Mouse (Mus musculus) R1 (cell line): Measurements from ENCODE around the gene Tmigd1.

ENCODE experiments used
- DNase-seq: peaks from one replicate; pipeline ENCODE4 v3.0.0-alpha.2; 2018; ENCODE audit warnings: low read depth, low spot score

Tmigd1 gene

DNA sequence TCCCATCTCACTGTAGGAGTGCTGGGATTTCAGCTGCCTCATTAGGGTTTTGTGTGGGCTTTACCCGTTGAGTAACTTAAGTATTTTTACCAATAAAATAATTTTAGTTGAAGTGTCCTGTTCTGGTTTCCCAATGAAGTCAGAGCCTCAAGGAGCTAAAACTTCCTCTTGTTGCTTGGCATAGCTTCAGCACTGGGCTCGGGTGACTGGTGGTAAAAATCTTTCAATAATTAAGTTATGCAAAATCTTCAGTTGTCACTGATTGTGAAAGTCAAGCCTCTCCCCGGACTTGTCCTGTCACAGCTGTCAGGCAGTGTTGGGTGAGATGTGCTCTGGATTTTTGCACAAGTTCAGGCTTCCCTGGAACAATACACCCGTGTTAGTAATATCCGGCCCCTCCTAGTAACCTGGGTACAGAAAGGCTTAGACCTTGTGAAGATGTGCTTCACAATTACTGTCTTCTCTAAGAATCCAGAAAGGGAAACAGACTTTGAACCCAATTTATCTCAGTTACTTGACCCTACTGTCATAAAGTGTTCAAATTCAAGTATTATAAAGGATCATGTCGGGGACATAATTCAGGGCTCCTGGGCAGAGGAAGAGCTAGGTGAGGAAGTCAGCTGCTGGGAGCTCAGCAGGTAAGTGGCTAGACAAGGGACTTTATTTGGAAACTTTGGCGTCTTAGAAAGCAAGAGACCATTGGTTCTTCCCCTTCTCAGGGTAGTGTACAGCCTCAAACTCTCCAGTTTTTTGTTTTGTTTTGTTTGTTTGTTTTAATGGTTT is at the start of gene Tmigd1:
Gene Tmigd1, plus strand, starts transcription at position 581 of the 783 bp plus-strand sequence.
- no peak for DNase-seq

DNA sequence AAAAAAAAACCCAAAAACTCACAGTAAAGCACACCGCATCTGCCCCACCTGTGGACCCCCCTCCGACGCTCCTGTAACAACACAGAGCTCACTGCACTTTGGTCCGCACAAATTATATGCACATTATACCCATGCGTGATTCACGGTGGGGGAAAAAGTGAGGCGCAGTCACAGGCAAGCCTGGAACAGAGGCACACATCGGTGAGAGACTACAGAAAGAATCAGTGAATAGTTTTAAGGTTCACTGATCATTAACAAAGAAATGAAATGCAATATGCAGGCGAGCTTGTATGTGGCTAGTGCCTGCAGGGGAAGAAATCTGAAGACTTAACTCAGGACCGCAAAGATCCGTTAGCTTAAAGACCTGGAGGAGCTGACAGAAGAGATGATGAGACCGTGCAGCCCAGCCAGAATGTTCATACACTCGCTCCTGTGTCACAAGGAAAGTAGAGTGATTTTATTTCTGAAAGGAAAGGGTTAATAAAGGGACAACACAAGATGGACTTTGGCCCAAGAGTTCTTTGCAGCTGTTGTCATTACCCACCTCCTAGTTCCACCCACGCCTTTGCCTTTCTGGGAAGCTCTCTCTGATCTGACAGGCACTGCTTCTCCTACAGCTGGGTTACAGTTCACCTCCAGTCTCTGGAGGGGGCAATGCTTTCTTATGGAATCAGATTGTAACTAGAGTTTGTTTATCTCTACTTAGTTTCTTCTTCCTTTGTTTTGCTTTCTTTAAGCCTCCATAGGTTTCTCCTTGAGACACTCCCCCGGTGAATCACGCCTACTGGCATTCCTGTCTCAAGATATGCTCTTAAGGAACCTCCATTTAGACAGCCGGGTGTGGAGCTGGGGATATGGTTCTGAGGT is 47.3 kb upstream of the Tmigd1 start:
- DNase-seq, result peak; percentile 72

DNA sequence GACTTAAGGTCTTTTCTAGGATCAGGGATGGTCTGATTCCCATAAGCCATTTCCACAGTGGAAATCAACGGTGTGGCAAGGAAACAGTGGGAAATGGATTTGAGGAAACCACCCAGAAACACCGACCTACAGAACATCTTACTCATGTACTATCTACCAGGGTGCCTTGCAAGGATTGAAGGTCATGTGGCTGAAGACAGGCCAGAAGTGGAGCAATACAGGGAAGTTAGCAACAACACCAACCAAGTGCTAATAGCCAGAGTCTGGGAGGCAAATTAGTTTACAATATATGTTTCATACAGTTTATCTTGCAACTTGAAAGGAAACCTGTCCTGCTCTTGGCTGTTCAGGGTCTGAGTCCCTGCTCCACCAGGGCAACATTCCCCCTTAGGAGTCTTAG is 45.4 kb upstream of the Tmigd1 start:
- DNase-seq, result no peak

DNA sequence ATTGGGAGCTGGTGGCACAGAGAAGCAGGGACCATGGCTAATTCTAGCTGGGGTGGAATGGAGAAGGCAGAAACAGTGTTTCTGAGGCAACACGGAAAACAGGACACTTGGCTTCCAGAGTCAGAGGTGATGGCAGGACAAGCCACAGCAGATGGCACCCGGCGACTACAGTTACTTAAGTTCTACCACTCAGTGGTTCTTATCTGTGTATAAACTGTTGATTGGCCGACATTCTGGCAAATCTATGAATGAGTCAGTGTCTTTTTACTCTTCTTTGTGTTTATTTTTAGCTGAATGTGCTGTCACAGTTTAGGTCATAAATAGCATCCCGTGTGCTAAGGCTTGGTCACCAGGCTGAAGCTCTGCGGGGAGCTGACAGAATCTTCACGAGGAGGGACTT is 44.8 kb upstream of the Tmigd1 start:
- DNase-seq, result no peak

DNA sequence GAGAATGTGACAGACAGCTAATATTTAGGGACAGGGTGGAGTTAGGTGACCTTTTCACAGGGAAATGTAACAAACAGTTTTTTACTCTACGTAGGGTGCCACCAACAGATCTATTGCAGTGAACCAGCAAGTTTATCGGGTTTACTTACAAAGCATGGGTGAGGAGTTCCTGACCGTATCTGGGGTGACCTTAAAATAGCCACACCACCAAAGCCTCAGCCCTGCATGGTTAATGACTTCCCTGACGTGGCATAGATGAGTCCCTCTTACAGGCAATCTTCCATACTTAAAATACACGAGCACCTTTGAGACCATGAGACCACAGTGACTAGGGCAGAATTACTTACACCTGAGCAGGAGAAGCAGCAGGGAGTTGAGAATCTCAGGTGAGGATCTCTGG is 43.2 kb upstream of the Tmigd1 start:
- DNase-seq, result no peak

DNA sequence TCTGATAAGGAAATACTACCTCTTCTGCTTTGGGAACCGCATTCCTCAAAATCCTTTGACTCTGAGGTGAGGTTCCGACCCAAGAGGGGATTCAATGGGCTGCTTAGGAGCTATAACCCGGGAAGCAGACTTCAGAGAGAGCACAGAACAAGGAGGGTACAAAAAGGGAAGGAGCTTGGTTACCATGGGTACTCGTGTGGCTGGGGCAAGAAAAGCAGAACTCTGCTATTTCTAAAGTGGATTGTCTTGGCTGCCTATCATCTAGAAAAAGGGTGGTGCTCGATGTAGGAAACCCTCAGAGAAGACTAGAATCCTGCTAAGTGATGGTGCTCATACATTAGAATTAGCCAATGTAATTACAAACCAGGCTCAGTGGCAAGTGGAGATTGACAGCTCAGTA is 42.7 kb upstream of the Tmigd1 start:
- no peak for DNase-seq

DNA sequence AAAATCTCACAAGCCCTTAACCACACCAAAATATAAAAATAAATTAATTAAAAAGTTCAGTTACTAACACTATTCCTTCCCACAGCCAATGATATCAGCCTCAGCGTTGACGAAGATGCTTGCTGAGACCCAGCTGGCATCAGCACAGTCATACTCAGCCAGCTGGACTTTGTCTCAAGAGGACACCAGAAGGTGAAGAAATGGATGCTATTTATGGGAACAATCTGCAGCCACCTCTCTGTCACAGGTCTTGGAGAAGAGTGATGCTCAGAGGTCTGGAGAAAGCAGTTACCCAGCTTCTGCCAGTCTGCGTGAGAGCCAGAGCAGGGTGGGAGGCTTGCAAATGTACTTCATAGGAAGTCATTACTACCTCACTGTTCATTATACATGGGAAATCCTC is 40.8 kb upstream of the Tmigd1 start:
- no peak for DNase-seq

DNA sequence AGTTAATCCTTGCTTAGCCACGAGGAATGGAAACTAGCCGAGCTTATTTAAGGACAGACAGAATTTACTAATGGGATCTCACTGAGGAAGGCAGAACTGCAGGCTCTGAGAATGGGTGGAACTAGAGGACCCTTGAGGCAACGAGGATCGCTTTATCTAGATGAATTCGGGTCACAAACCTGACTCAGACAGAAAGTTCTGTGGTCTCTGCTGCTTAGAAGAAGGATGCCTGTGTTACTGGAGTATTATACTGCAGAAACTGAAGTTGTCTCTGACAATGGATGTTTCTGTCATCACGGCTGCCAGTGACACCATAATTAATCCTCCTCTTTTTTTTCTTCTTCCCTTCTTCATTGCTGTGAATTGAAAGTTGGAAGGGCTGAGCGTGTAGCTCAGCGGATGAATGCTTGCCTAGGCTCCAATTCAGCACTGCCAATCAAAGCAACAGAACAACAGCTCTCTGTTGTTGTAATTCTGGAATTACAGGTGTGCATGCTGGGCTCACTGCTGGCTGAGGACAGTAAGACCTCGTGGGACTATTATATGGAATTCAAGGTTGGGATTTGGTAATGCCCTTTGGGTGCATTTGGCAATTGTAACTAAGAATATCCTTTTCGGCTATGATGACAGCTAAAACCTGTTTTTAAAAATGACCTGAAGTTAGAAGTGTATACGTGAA is 29.3 kb upstream of the Tmigd1 start:
- DNase-seq, result no peak

DNA sequence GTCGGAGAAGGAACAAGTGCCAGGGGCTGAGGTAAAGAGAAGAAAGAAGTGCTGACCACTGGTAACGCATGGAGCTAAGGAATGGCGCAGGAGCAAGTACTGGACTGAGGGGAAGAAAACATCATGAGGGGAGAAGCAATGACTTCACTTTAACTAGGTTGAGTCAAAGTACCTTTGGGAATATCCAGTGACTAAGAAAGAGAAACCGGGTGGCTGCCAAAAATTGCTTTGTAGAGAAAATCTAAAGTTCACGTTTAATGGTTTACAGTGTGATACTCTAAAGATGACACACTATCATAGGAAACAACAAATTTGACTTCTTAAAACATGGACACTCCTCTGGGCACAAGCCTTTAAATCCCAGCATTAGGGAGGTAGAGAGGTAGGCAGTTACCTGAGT is 28.1 kb upstream of the Tmigd1 start:
- DNase-seq, result no peak

DNA sequence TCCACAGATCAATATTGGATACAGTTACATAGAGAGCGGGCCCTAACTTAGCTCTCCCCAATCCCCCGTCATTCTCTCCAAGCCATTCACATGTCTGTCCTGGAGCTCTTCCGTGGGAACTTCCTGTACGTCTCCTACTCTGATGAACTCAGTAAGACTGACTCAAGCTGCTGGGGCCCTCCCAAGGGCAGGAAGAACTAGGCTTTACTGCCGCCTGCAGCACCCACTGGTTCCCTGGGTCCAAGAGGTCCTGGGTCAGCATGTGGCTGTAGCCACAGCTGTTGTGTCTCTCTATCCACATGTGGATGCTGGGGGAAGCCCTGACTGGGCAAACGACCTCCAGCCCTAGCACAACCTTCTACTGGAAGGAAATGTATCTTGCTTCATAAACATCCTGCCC is 27.2 kb upstream of the Tmigd1 start:
- DNase-seq, result no peak

DNA sequence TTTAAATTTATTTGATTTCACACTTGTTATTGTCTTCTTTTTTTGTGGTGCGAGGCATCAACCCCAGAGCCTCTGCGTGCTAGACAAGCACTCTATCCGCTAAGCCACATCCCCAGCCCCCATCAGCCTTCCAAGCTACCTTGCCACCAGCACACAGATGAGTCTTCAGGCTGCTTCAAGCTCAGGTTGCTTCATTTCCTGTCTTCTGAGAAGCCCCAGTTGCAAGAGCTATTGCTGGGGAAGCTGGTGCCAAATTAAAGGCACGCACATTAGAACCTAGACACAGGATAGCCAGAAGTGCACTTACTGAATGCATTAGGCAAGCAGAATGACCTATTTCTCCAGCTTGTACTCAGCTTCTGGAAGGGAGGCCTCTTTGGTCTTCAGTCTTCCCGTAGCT is 22.1 kb upstream of the Tmigd1 start:
- DNase-seq, result no peak

DNA sequence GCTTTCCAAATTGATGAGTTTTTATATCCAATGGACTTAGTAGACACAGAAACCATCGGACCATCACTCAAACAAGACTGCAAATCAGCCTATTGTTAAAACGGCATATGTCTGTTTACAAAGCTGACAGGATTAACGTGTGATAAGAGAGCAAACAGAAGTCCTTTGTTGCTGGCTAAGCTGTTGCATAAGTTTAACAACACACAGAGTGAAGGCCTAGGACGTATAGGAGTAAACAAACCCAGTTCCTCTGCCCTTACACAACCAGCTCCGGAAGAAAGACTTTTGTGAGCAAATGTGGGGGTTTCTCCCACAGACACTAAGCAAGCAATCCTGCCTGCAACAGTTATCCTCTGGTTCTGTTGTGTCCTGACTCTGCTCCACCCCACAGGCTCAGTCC is 17.5 kb upstream of the Tmigd1 start:
- DNase-seq, result peak; percentile 13

DNA sequence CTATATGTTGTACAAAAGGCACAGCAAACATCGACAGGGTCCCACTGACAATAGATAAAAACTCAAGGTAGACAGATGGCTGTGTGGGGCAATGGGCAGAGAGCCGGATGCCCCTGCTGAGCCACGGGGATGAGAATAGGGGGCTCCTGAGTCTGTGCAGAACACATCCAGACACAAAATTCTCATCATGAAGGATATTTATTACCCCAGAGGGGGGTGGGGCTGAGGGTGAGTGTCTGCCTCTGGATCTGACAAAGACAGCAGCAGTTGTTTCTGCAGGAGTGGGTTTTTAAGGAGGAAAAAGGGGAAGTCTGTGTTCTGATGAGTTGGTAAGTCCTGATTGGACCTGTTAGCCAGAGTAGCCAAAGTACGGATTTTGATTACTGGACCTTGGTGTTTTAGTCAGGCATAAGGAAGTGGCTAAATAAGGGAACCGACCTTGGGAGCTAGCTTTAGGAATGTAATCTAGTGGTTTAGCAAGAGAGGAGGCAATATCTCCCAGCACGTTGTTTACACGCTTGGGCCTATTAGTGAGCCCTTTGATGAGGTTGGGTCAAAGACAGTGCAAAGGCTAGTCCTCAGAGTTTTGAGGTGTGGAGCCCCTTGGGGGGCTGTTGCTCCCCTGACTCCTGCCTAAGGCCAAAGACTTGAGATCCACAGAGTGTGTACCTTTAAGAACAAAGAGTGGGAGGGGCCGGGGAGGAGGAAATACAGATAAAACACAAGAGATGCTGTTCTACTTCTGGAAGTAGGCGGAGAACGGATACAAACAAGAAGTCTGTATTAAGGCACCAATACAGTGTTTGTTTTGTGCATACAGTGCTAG is 12.4 kb upstream of the Tmigd1 start:
- no peak for DNase-seq

DNA sequence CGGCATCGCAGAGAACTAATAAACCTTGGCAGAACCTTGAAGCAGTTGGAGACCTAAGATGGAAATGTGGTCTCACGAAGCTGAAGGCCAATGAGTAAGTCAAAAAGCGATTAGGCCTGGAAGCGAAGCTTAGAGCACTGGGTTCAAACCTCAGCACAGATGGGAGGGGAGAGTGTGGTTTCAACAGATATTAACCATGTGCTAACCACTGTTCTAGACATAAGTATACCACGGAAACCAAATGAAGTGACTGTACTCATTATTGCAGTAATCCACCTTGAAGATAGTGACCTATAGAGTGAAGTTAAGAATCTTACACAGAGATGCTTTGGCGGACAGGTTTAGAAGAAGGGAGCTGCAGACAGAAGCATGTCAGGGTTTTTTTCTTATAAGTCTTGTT is 10.8 kb upstream of the Tmigd1 start:
- no peak for DNase-seq

DNA sequence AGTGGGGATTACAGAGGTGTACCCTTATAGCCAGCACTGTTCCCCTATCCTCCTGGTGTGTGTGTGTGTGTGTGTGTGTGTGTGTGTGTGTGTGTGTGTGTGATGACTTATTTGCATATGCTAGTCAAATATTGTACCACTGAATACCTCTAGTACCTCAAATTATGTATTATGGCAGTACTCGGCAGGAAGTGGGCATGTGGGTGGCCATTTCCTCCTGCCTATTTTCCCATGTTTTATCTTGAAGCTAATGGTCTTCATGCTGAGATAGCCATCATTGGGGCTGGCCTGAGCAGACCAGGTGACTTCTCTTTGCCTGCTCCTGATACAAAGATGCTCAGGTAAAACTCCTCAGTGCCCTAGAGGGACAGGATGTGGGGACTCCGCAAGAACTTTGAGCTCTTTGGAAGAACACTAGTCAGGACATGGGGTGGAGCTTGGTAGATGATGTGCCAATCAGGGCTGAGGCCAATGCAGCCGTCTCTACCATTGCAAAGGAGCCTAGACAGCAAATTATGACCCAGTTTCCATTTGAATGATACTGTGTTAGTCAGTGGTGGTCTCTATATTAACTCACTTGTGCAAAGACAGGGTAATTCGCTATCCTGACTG is 10.1 kb upstream of the Tmigd1 start:
- no peak for DNase-seq

DNA sequence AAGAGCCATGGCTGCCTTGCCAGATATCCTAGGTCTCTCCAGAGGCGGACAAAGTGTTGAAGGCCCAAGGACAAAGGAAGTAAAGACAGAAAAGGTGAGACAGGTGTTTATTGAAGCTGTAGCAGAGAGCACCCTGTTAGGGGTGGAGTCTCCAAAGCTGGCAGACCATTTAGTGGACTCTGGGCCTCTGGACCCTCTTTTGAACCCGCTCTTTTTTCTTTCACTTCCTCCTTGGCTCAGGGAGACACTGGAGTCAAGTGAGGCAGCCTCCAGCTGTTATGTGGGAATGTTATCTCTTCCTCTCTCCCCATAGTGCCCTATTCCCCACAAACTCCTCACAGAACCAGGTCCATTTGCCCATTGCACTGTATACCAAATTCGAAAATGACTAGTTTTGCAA is 9.0 kb upstream of the Tmigd1 start:
- DNase-seq, result no peak

DNA sequence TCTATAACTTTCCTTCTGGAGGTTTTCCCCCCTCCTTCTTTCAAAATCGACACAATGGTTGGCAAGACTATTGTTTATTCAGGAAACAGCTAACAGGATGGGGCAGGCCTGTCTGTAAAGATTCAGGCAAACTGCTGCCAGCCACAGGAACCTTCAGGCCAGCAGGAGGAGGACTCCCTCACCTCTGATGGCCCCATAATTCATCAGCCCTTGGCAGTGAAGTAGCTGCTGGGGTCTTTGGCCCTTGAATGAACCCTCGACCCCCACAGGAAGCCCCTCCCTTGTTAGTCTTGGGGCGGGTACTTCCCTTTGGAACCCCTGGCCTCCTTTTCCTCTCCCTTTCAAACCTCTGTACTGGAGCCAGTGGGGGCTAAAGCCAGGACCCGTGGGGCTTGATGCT is 8.4 kb upstream of the Tmigd1 start:
- DNase-seq, result no peak

DNA sequence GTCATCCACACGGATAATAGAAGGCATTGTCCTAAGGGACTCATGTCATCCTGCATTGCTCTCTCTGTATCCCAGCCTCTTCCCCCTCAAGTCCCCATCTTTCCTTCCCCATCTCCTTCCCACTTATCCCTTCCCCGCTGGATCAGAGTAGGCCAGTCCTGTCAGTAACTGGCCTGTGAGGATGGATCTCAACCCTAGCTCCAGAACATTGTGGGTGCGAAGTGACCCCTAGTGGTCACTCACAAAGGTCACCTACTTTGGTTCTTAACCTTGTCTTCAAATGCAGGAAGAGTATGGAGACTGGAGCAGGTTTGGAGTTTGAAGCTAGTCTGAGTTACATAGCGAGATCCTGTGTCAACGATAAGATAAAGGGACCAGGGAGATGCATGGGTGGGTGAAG is 7.7 kb upstream of the Tmigd1 start:
- peak; percentile 30 for DNase-seq

DNA sequence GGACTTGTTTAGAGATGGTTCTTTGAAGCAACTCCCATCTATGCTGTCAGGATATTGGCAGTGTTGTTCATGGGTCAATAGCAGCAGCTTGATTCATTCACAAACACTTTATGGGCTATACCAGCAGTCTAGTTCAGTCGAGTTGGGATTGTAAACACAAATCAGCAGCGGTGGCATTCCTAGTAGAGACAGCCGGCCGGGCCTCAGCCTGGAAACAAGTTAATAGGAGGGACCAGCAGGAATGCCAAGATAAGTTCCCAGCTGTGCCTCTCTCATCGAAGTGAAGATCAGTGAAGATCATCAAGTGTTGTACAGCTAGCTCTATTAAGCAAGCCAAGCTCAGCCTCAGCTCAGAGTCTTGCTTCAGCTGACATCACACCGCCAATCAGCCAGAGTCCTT is 5.6 kb upstream of the Tmigd1 start:
- no peak for DNase-seq

DNA sequence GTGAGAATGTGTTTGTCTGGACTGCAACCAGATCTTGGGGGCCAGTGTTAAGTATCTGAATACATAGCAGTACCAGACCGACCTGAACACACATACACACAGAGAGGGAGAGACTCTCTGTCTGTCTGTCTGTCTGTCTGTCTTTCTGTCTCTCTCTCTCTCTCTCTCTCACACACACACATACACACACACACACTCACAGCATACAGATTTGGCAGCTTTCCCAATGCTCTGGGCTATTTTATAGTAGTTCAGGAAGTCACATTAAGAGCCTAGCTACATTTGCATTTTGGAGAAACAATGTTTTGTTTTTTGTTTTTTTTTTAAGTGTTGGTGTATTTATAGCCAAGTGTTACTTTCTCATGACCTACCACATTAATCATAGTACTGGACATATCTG is 4.8 kb upstream of the Tmigd1 start:
- no peak for DNase-seq

DNA sequence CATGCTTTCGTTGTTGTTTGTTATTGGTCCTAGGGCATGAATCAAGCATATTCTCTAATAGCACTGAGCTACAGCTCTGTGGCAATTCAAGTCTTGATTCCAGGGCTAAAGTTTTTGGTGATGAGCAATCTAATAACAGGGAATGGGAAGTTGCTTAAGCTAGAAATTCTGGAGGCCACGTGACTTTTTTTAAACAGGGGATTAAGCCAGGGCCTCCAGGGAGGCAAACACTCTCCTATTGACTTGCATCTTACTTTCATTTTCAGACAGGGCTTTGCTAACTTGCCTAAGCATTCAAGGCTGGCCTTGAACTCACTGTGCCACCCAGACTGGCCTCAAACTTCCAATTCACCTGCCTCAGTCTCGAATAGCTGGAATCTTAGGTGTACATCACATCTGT is 4.1 kb upstream of the Tmigd1 start:
- no peak for DNase-seq
